Mouse (Mus musculus): ENCODE data around the gene Abcc5. TPM values are rescaled to one million over a fixed set of nuclear protein-coding genes. Genes with fewer than 3 reads are reported as not detected.

Abcc5 gene
- polyA plus RNA-seq, 1 experiment from 2014 or later = 19.3 TPM

DNA sequence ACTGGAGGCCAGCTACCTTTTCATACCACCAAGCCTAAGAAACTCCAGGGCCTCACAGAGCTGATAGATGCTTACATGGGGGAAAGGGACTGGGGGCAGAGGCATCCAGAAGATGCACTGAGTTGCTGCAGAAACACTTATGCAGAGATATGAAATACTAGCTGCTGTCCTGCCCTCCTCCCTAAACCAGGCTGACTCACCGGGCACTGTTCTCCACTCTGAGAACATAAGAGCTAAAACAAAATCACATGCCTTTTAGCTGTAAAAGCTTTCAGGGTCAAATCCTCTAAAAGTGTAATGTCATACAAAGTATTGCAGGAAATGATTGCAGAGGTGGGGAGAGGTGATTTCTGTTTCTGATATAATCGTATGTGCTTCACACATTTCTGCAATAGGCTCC lies 11.0 kb downstream of the Abcc5 start:
- 68% methylated on average over 2 of the region's 2 CpGs for WGBS (ENCODE audit: insufficient replicate concordance)
- ATAC-seq (ENCODE audit: low read depth) = no peak
- Histone ChIP-seq H3K27me3 (ENCODE audit: control insufficient read depth, insufficient read depth, low read depth, low read length) (no peaks in the 10 kb centered on the region), H3K27ac (ENCODE audit: low read length) (no peak overlapping the region), H3K9ac (ENCODE audit: low read depth, low read length) (no peak overlapping the region), H3K4me3 (ENCODE audit: low read depth, low read length) (no peak overlapping the region), H3K36me3 (ENCODE audit: control insufficient read depth, insufficient read depth) (no peaks in the 10 kb centered on the region; the same call in 1 of the 2 replicates), H3K4me1 (ENCODE audit: control insufficient read depth, low read depth, low read length) (peaks cover 3% of the 10 kb centered on the region), H3K4me2 (ENCODE audit: low read depth, low read length) (no peak overlapping the region), H3K9me3 (replicated peaks; ENCODE audit: control insufficient read depth, low read length) (no peaks in the 10 kb centered on the region)

DNA sequence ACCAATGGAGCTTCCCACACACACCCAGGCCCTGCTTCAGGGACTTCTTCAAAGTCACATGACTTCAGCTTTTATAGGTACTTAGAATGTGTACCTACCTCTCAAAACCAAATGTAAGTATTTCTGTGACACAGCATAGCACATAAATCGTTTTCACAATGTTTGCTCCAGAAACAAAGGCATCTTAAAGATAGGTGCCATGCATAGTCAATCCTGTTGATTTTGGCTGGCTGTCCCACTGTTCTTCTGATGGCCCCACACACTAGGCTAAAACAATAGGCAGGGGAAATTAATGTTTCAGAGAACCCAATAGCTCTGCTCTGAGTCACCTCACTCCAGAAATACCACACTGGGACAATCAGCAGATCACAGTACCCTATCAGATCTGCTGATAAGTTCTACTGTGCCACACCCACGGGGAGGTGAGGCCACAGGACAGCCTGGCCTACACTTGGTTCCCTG lies 12.3 kb downstream of the Abcc5 start:
- Histone ChIP-seq H3K27me3 (ENCODE audit: control insufficient read depth, insufficient read depth, low read depth, low read length) (no peaks in the 10 kb centered on the region), H3K4me2 (ENCODE audit: low read depth, low read length) (no peak overlapping the region), H3K4me3 (ENCODE audit: low read depth, low read length) (no peak overlapping the region), H3K36me3 (ENCODE audit: control insufficient read depth, insufficient read depth) (no peaks in the 10 kb centered on the region; the same call in 1 of the 2 replicates), H3K27ac (ENCODE audit: low read length) (no peak overlapping the region), H3K9me3 (replicated peaks; ENCODE audit: control insufficient read depth, low read length) (no peaks in the 10 kb centered on the region), H3K4me1 (ENCODE audit: control insufficient read depth, low read depth, low read length) (peaks cover 3% of the 10 kb centered on the region), H3K9ac (ENCODE audit: low read depth, low read length) (no peak overlapping the region)
- no peak for ATAC-seq (ENCODE audit: low read depth)
- 28% methylated on average over 2 of the region's 2 CpGs for WGBS (ENCODE audit: insufficient replicate concordance)

DNA sequence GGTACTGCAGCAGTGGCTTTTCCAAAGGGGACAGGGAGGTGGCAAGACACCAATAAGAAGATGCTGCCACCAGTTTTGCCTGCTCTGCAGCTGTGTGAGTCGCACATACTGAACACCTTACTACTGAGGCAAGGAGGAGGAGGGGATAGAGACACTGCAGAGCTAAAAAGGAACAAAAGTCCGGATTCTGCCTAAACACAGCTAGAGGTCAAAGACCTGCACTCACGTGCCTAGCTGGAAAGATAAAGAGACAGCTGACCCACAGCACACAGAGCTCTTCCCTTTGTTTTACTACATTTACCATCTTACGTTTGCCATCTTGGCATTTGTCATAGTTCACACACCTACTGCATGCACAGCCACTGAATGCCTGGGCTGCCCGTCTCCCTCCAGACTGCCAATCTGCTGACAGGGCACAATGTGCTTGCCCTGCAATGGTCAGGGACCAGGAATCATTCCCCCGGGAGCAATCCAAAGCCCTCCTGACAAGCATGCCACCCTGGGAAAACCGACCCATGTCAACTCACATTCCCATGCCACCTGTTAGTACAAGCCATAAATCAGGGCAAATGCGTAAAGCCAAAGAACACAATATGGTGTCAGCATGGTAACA lies 14.1 kb downstream of the Abcc5 start:
- Histone ChIP-seq H3K9me3 (replicated peaks; ENCODE audit: control insufficient read depth, low read length) (no peaks in the 10 kb centered on the region), H3K4me2 (ENCODE audit: low read depth, low read length) (no peak overlapping the region), H3K27ac (ENCODE audit: low read length) (no peak overlapping the region), H3K27me3 (ENCODE audit: control insufficient read depth, insufficient read depth, low read depth, low read length) (no peaks in the 10 kb centered on the region), H3K36me3 (ENCODE audit: control insufficient read depth, insufficient read depth) (no peaks in the 10 kb centered on the region), H3K4me1 (ENCODE audit: control insufficient read depth, low read depth, low read length) (peaks cover 3% of the 10 kb centered on the region), H3K9ac (ENCODE audit: low read depth, low read length) (no peak overlapping the region), H3K4me3 (ENCODE audit: low read depth, low read length) (no peak overlapping the region)
- peak; percentile 66 for ATAC-seq (ENCODE audit: low read depth)
- WGBS (ENCODE audit: insufficient replicate concordance) = 66% methylated on average over 8 of the region's 8 CpGs

DNA sequence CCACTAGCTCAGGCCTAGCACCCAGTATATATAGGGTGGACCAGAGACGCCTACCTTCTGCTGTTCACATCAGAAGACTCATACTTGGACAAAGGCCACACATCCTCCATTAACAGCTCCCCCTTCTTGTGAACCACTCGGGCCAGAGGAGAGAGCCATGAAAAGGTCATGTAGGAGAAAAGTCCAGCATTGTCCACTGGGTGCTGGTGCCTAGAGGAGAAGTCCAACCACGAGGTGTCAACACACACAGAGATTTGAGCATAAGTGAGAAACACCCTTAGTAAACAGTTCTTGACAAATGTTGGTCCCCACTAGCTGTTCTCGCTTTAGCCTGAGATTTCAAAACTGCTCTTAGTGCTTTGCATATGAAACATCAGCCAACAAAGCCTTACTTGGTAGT lies 20.9 kb downstream of the Abcc5 start:
- Histone ChIP-seq H3K36me3 (ENCODE audit: control insufficient read depth, insufficient read depth) (peaks cover 5% of the 10 kb centered on the region), H3K27me3 (ENCODE audit: control insufficient read depth, insufficient read depth, low read depth, low read length) (no peaks in the 10 kb centered on the region), H3K9ac (ENCODE audit: low read depth, low read length) (no peak overlapping the region), H3K27ac (ENCODE audit: low read length) (no peak overlapping the region), H3K4me2 (ENCODE audit: low read depth, low read length) (no peak overlapping the region), H3K9me3 (replicated peaks; ENCODE audit: control insufficient read depth, low read length) (no peaks in the 10 kb centered on the region), H3K4me1 (ENCODE audit: control insufficient read depth, low read depth, low read length) (no peaks in the 10 kb centered on the region), H3K4me3 (ENCODE audit: low read depth, low read length) (no peak overlapping the region)
- ATAC-seq (ENCODE audit: low read depth) = no peak
- 69% methylated on average over 4 of the region's 4 CpGs for WGBS (ENCODE audit: insufficient replicate concordance)

DNA sequence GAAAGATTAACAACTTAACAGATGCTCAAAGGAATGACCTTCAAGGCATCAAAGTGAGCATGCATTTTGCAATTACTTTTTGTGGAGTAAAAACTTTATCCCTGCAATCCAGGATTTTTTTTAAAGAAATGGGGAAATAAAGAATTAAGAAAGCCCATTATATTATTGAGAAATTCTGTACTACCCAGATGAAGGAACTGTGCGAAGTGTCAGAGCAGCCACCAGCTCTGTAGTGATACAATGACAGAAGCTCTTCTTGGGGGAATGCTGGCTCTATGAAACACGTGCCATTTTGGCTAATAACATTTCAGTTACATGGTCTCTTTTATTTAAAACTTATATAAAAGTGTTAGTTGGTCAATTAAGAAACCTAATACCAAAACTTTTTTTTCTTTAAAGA lies 22.9 kb downstream of the Abcc5 start:
- 67% methylated on average over 2 of the region's 2 CpGs for WGBS (ENCODE audit: insufficient replicate concordance)
- Histone ChIP-seq H3K9me3 (replicated peaks; ENCODE audit: control insufficient read depth, low read length) (no peaks in the 10 kb centered on the region), H3K4me1 (ENCODE audit: control insufficient read depth, low read depth, low read length) (no peaks in the 10 kb centered on the region), H3K4me2 (ENCODE audit: low read depth, low read length) (no peak overlapping the region), H3K4me3 (ENCODE audit: low read depth, low read length) (no peak overlapping the region), H3K36me3 (ENCODE audit: control insufficient read depth, insufficient read depth) (peaks cover 5% of the 10 kb centered on the region), H3K27ac (ENCODE audit: low read length) (no peak overlapping the region), H3K9ac (ENCODE audit: low read depth, low read length) (no peak overlapping the region), H3K27me3 (ENCODE audit: control insufficient read depth, insufficient read depth, low read depth, low read length) (no peaks in the 10 kb centered on the region)
- no peak for ATAC-seq (ENCODE audit: low read depth)

DNA sequence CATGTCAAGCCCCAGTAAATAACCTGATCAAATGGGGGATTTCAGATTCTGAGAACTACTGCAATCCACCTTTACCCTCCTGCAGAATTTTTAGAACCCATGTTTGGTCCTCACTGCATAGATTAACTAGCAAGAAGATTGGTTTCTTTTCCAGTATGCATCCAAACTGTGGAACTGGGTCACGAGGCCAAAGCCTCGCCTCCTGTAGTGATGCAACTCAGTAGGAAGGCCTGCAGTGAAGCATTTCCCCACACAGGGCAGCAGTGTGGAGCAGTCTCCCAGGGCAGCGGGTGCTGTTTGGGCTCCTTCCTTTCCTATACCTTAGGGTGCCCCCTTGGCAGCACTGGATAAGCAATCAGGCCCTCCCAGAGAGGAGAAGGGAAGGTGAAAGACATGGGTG lies 24.6 kb downstream of the Abcc5 start:
- Histone ChIP-seq H3K4me3 (ENCODE audit: low read depth, low read length) (no peak overlapping the region), H3K36me3 (ENCODE audit: control insufficient read depth, insufficient read depth) (peaks cover 7% of the 10 kb centered on the region), H3K9me3 (replicated peaks; ENCODE audit: control insufficient read depth, low read length) (no peaks in the 10 kb centered on the region), H3K27ac (ENCODE audit: low read length) (no peak overlapping the region), H3K4me2 (ENCODE audit: low read depth, low read length) (no peak overlapping the region), H3K9ac (ENCODE audit: low read depth, low read length) (no peak overlapping the region), H3K27me3 (ENCODE audit: control insufficient read depth, insufficient read depth, low read depth, low read length) (no peaks in the 10 kb centered on the region), H3K4me1 (ENCODE audit: control insufficient read depth, low read depth, low read length) (no peaks in the 10 kb centered on the region)
- ATAC-seq (ENCODE audit: low read depth) = peak; percentile 72
- 53% methylated on average over 3 of the region's 3 CpGs for WGBS (ENCODE audit: insufficient replicate concordance)

DNA sequence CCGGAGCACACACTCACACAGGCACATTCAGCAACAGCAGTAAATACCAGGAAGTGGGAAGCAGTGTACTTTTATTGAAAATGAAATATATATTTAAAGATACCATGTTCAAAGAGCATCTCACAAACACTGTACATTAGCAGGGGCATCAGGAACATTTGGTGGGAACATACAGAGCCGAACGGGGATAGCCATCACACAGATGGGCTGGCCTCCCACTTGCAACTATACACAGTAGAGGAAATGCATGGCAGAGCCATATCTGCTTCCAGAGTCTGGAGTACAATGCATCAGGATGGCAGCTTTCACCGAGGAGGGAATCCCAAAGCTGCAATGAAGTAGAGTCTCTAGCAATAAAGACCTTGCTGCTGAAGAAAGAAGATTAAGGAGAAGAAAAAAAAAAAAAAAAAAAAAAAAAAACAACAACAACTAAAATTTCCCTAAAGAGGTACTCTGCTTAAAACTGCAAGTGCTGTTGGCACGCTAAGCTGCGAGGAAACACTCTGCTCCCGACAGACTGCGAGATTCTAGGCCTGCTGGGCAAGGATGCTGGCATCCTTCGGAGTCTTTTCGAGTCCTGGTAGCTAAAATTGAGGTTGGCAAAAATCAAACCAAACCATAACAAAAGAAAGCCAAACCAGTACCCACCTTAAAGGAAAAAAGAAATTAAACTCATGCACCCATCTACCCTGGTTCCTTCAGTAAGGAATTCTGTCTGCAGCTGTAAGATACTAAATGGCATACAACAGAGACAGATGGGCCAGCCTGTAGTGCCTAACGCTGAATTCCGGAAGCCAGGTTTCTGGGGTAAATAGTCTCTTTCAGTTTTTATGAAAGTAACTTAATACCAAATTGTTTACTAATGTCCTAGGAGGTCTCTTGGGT lies 25.2 kb downstream of the Abcc5 start:
- no peaks in the 10 kb centered on the region for H3K27me3 ChIP-seq (ENCODE audit: control insufficient read depth, insufficient read depth, low read depth, low read length)
- H3K4me3 ChIP-seq (ENCODE audit: low read depth, low read length) = no peak overlapping the region
- no peaks in the 10 kb centered on the region for H3K9me3 ChIP-seq (replicated peaks; ENCODE audit: control insufficient read depth, low read length)
- ATAC-seq (ENCODE audit: low read depth) = no peak
- no peak overlapping the region for H3K4me2 ChIP-seq (ENCODE audit: low read depth, low read length)
- no peaks in the 10 kb centered on the region for H3K4me1 ChIP-seq (ENCODE audit: control insufficient read depth, low read depth, low read length)
- 83% methylated on average over 12 of the region's 12 CpGs for WGBS (ENCODE audit: insufficient replicate concordance)
- H3K9ac ChIP-seq (ENCODE audit: low read depth, low read length) = no peak overlapping the region
- H3K27ac ChIP-seq (ENCODE audit: low read length) = no peak overlapping the region
- peaks cover 9% of the 10 kb centered on the region for H3K36me3 ChIP-seq (ENCODE audit: control insufficient read depth, insufficient read depth)

DNA sequence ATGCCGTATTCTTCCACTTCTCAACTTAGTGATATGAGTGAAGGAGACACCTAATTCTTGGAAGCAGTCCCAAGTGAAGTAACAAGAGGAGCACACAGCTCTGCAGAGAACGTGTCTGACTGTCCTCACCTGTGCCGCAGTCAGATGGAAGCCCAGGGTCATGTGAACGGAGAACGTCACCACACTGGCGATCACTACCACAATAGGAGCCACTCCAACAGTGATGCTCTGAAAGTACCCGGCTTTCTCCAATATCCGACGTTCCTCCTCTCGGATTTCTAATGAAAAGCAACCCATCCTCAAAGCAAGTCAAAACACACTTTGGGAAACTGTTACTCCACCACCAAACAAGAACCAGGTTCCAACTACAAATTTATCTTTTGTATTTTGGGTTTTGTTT lies 29.3 kb downstream of the Abcc5 start:
- no peak overlapping the region for H3K4me3 ChIP-seq (ENCODE audit: low read depth, low read length)
- 87% methylated on average over 10 of the region's 10 CpGs for WGBS (ENCODE audit: insufficient replicate concordance)
- no peak overlapping the region for H3K27ac ChIP-seq (ENCODE audit: low read length)
- no peaks in the 10 kb centered on the region for H3K9me3 ChIP-seq (replicated peaks; ENCODE audit: control insufficient read depth, low read length)
- no peak overlapping the region for H3K9ac ChIP-seq (ENCODE audit: low read depth, low read length)
- ATAC-seq (ENCODE audit: low read depth) = no peak
- H3K4me1 ChIP-seq (ENCODE audit: control insufficient read depth, low read depth, low read length) = no peaks in the 10 kb centered on the region
- H3K36me3 ChIP-seq (ENCODE audit: control insufficient read depth, insufficient read depth) = peaks cover 9% of the 10 kb centered on the region
- no peak overlapping the region for H3K4me2 ChIP-seq (ENCODE audit: low read depth, low read length)
- H3K27me3 ChIP-seq (ENCODE audit: control insufficient read depth, insufficient read depth, low read depth, low read length) = no peaks in the 10 kb centered on the region

DNA sequence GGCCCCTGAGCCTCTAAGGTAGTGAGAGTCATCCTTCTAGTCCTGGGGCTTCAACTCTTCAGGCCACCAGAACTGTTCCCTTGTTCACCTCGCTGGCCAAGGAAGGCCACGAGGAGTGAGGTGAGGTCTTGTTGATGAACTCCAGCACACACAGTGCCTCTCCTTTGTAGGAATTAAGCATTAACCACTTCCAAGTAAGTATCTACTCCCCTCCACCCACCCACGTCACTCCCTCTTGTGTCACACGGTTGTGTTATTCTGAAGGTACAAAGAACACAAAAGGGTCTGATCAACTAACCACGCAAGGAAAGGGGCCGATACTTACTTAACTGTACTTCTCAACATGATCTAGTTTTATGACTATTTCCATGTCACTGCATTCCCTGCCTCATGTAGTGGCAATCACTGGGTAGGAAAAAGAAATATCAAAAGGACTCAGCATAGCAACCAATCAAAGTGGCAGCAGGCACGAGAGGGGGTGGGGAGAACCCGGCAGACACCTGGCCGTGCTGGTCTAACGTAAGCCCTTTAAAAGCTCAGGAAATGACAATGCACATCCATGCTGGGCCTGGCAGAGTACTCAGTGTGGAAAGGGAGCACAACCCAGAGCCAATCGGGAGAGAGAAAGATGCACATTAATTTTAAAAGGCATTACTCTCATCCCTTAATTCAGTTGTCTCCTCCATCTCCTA lies 30.8 kb downstream of the Abcc5 start:
- no peak for ATAC-seq (ENCODE audit: low read depth)
- 74% methylated on average over 11 of the region's 11 CpGs for WGBS (ENCODE audit: insufficient replicate concordance)
- Histone ChIP-seq H3K36me3 (ENCODE audit: control insufficient read depth, insufficient read depth) (peaks cover 12% of the 10 kb centered on the region), H3K4me2 (ENCODE audit: low read depth, low read length) (no peak overlapping the region), H3K27me3 (ENCODE audit: control insufficient read depth, insufficient read depth, low read depth, low read length) (no peaks in the 10 kb centered on the region), H3K9me3 (replicated peaks; ENCODE audit: control insufficient read depth, low read length) (no peaks in the 10 kb centered on the region), H3K4me3 (ENCODE audit: low read depth, low read length) (no peak overlapping the region), H3K27ac (ENCODE audit: low read length) (no peak overlapping the region), H3K9ac (ENCODE audit: low read depth, low read length) (no peak overlapping the region), H3K4me1 (ENCODE audit: control insufficient read depth, low read depth, low read length) (no peaks in the 10 kb centered on the region)
